Mouse (Mus musculus): Measurements from ENCODE around the gene Gramd1c.

Gramd1c gene

GRCm38 (mm10) chr16:44063025-44063894, at the start of gene Gramd1c:
Gramd1c (minus strand) TSS chr16:44063345.
- DNase-seq (ENCODE audit: low spot score), result peak; percentile 44

GRCm38 (mm10) chr16:44109002-44109401, 45.9 kb upstream of the Gramd1c start:
- DNase-seq (ENCODE audit: low spot score), result no peak

GRCm38 (mm10) chr16:44105211-44105610, 42.1 kb upstream of the Gramd1c start:
- DNase-seq (ENCODE audit: low spot score), result no peak

- DNase-seq (ENCODE audit: low spot score), result no peak
Measured at GRCm38 (mm10) chr16:44103806-44104766, 40.9 kb upstream of the Gramd1c start.

- no peak for DNase-seq (ENCODE audit: low spot score)
Measured at GRCm38 (mm10) chr16:44102925-44103324, 39.8 kb upstream of the Gramd1c start.

GRCm38 (mm10) chr16:44101181-44101710, 38.1 kb upstream of the Gramd1c start:
- DNase-seq (ENCODE audit: low spot score), result peak; percentile 25

GRCm38 (mm10) chr16:44099377-44099776, 36.2 kb upstream of the Gramd1c start:
- no peak for DNase-seq (ENCODE audit: low spot score)

GRCm38 (mm10) chr16:44087650-44088049, 24.5 kb upstream of the Gramd1c start:
- DNase-seq (ENCODE audit: low spot score), result no peak

GRCm38 (mm10) chr16:44061341-44061740, 1.8 kb downstream of the Gramd1c start:
- DNase-seq (ENCODE audit: low spot score), result no peak

GRCm38 (mm10) chr16:44060604-44061286, 2.4 kb downstream of the Gramd1c start:
- no peak for DNase-seq (ENCODE audit: low spot score)

GRCm38 (mm10) chr16:44058745-44059144, 4.4 kb downstream of the Gramd1c start:
- DNase-seq (ENCODE audit: low spot score), result peak; percentile 76

GRCm38 (mm10) chr16:44055766-44056165, 7.4 kb downstream of the Gramd1c start:
- no peak for DNase-seq (ENCODE audit: low spot score)

- no peak for DNase-seq (ENCODE audit: low spot score)
Measured at GRCm38 (mm10) chr16:44053265-44053664, 9.9 kb downstream of the Gramd1c start.

- DNase-seq (ENCODE audit: low spot score), result no peak
Measured at GRCm38 (mm10) chr16:44052390-44052789, 10.8 kb downstream of the Gramd1c start.

- no peak for DNase-seq (ENCODE audit: low spot score)
Measured at GRCm38 (mm10) chr16:44050139-44050538, 13.0 kb downstream of the Gramd1c start.

GRCm38 (mm10) chr16:44039112-44039511, 24.0 kb downstream of the Gramd1c start:
- no peak for DNase-seq (ENCODE audit: low spot score)

GRCm38 (mm10) chr16:44035221-44035620, 27.9 kb downstream of the Gramd1c start:
- no peak for DNase-seq (ENCODE audit: low spot score)

GRCm38 (mm10) chr16:44033365-44033764, 29.8 kb downstream of the Gramd1c start:
- DNase-seq (ENCODE audit: low spot score), result no peak

GRCm38 (mm10) chr16:44029273-44029672, 33.9 kb downstream of the Gramd1c start:
- DNase-seq (ENCODE audit: low spot score), result no peak

- DNase-seq (ENCODE audit: low spot score), result no peak
Measured at GRCm38 (mm10) chr16:44026822-44027221, 36.3 kb downstream of the Gramd1c start.

GRCm38 (mm10) chr16:44026210-44026609, 36.9 kb downstream of the Gramd1c start:
- DNase-seq (ENCODE audit: low spot score), result no peak

Measured in urinary bladder, postnatal 25 days (tissue).